Mouse (Mus musculus) right cerebral cortex, postnatal 25 days (tissue): ENCODE measurements around the gene Krt42.
"Not testable (repeated sequence)": the region's sequence is repeated elsewhere in the genome, so short reads cannot be mapped to it uniquely, and the experiment has no call there.

Source experiments
- DNase-seq: peaks from one replicate; pipeline ENCODE4 v3.0.0; 2022

Gene Krt42

GRCm38 (mm10) chr11:100269821-100270332 is at the start of gene Krt42:
Gene Krt42 (minus strand): TSS chr11:100269871.
- no peak for DNase-seq

DNA sequence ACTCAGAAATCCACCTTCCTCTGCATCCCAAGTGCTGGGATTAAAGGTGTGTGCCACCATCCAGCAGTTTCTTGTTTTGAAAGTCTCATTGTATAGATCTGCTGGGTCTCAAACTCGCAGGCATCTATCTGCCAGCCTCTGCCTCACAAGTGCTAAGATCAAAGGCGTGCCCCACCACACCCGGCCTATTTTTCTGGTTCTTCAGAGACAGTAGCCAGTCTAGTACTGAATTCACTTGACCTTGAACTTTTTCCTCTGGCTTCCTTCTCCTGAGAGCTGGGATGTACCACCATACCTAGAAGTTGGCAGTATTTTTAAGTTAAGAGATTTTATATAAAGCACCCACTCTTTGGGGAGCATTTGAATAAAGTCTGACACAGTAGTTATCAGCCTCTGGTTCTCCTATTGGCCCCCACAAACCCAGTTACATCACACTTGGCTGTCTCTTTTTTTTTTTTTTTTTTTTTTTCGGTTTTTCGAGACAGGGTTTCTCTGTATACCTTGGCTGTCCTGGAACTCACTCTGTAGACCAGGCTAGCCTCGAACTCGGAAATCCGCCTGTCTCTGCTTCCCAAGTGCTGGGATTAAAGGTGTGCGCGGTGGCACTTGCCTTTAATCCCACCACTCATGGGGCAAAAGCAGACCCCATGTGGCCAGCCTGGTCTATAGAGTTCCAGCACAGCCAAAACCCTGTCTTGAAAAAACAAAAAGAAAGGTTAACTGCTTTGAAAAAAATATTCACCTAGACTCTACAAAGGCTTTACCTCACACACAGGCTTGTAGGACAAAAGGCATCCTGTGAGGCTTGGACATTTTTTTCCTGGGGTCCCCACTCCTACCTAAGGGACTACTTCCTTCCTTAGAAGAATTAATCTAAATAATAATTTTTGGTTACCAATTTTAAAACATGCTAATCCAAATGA is 49.1 kb upstream of the Krt42 start:
- DNase-seq, result no peak

GRCm38 (mm10) chr11:100317826-100318380 is 48.2 kb upstream of the Krt42 start:
- DNase-seq, result no peak

- no peak for DNase-seq
Observed at GRCm38 (mm10) chr11:100315439-100315838, 45.8 kb upstream of the Krt42 start.

DNA sequence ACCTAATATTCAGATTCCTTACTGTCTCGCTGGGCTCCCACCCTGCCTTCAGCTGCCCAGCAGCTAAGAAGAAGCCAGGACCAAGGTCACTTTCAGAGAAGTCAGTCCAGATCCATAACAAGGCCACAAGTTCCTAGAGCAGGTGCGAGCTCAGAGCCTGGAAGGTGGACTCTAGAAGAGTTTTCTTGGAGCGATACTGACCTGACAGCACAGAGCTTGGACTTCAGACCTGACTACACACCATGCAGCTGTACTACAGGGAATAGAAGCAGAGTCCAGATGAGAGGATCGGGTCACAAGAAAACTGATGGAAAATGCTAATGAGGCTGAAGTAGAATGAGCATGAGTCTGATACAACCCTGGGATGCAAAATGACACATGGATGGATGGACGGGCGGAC is 43.8 kb upstream of the Krt42 start:
- no peak for DNase-seq

GRCm38 (mm10) chr11:100312096-100312679 is 42.5 kb upstream of the Krt42 start:
- peak; percentile 44 for DNase-seq

- DNase-seq, result no peak
Observed at GRCm38 (mm10) chr11:100311656-100312055, 42.0 kb upstream of the Krt42 start.

- DNase-seq, result not testable (repeated sequence)
Observed at GRCm38 (mm10) chr11:100308672-100309071, 39.0 kb upstream of the Krt42 start.

GRCm38 (mm10) chr11:100307900-100308299 is 38.2 kb upstream of the Krt42 start:
- DNase-seq, result no peak

- DNase-seq, result no peak
Observed at GRCm38 (mm10) chr11:100301292-100301691, 31.6 kb upstream of the Krt42 start.

DNA sequence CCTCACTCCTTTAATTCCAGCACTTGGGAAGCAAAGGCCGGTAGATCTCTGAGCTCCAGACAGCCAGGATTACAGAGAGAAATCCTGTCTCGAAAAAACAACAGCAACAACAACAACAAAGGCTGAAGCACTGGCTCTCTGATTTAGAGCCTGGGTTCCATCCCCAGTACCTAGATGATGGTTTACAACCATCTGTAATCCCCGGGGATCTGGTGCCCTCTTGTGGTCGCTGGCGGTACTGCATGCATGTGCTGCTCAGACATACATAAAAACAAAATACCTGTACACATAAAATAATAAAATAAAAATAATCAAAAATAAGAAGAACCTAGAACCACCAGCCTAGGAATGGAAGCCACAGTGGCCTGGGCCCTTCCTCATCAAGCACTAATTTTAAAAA is 30.6 kb upstream of the Krt42 start:
- no peak for DNase-seq

DNA sequence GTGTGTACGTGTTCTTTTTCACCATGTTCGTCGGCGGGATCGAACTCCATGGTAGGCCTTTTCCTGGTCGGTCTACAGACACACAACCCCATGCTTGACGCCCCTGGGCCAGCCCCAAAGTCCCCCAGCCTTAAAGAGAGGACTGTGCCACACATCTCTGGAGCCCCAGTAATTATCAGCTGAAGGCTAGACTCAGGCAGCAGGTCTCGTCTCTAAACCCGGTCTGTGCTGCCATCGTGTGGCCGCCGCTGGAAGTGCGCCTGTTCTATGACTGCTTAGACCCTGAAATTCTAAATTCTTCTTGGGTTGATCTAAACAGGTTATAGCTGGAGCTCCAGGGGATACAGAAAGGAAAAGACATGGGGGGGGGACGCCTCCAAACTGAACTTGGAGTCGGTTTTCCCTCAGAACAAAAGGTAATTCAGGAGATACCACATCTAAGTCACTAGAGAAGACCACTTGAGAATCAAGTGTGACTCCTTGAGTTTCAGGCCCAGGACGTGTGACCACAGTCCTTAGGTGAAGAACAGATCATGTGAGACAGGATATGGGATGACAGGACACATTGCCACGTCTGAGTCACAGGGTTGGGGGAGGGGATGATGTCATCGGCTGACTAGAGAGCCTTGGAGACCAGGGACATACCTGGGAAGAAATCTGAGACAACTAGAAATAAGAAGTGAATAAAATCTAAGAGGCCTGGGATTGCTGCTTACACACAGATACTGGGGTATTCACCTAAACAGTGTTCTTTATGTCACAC is 28.8 kb upstream of the Krt42 start:
- DNase-seq, result peak; percentile 66

DNA sequence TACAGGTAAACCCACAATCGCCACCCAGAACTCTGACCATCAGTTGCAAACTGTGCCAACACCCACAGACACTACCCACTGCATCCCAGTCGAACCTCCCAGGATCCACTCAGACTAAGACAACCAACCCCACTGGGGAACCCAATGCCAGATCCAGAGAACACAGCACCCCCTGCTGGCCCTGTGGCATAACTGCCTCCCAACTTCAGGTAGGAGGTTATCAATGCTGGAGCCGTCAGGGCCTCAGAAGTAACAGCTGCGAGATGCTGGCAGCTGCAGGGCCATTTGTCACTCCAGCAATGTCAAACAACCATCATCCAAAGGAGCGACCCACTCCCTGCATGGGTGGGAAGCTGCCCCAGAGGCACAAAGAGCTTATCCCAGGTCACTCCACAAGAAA is 28.1 kb upstream of the Krt42 start:
- DNase-seq, result no peak

DNA sequence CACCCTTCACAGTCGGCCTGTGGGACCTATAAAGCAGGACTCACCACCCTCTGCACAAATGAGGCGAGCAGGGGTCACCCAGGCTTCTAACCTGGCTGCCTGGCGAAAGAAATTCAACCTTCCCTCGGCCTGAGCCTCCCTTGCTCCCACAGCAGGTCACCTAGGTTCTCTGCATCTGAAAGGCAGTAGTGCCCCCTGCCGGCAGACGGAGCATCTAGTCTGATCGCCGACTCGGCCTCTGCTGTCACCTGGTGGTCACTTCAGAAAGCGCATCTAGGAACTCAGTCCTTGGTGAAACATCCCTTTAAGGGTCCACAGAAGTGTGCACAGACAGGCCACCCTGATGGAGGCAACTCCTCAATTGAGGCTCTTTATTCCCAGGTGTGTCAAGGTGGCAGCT is 25.6 kb upstream of the Krt42 start:
- peak; percentile 73 for DNase-seq

DNA sequence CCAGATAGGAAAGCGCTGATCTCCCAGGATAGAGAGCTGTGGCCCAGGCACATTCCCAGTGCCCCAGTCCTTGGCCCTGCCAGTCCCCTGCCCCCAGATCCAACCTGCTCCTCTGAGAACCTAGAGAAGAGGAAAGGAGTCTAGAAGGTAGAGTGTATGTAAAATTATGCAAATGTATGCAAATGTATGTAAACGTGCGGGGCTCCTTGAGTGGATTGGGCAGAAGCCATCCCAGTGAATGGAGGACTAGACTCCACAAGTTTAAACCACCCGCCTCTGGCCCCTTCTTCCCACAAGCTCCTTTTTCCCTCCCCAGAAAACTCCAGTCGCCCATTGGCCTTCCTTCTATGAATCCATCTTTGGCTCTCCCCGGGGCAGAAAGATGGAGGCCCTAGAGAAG is 23.2 kb upstream of the Krt42 start:
- DNase-seq, result no peak

- DNase-seq, result no peak
Observed at GRCm38 (mm10) chr11:100290235-100290634, 20.6 kb upstream of the Krt42 start.

DNA sequence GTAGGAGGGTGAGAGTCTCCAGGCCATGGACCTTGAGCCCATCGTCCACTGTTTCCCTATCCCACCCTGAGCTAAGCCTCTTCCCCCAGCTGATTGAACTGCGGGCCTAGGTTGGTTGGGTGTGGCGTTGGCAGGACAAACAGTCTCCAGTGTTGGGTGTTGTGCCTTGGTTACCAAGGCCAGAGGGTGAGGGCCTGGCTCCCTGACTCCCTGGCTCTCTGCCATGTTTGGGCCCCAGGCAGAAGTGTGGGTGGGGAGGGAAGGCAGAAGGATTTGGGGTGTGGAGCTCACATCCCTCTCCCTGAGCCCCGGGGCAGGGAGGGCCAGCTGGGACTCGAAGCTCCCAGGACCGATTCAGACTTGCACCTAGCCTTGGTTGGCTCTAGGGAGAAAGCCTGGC is 19.3 kb upstream of the Krt42 start:
- no peak for DNase-seq

GRCm38 (mm10) chr11:100287024-100287423 is 17.4 kb upstream of the Krt42 start:
- DNase-seq, result peak; percentile 60

DNA sequence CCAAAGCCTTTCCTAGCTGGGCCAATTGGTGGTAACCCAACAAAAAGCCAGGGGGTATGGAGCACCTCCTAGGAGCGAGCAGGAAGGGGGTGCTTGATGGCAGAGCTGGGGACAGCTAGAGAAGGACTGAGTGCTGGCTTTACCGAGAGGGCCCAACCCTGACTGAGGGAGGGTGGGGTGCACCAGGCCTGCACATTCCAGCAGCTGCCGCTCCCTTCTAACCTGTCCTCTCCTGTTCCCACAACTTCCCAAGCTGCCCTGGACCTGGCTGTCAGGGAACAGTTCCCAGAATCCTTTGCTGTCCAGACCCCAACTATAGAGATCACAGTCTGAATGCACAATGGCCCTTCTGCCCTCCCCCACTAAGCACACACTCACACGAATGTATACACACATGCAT is 15.3 kb upstream of the Krt42 start:
- no peak for DNase-seq

DNA sequence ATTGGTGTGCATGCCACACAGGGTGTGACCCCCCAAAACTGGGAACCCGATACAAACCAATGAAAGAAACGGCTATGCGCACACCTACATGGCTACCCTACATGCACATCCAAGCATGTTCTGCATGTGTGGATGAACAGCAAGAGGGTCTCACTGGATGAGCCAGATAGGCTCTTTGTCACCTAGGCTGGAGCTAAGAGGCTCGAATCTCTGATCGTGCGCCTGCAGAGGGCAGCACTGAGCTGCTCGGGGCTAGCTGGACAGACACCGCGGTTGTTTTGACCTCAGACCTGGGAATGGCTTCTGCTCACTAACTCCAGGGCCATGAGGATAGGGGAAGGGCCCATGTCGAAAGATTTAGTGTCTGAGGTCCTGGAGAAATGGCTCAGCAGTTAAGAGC is 12.9 kb upstream of the Krt42 start:
- DNase-seq, result peak; percentile 31

- peak; percentile 70 for DNase-seq
Observed at GRCm38 (mm10) chr11:100281596-100282544, 12.2 kb upstream of the Krt42 start.

GRCm38 (mm10) chr11:100278759-100279158 is 9.1 kb upstream of the Krt42 start:
- no peak for DNase-seq
